Mouse (Mus musculus) left cerebral cortex, postnatal 4 days (tissue): ENCODE results near the gene Il12b. TPM values are rescaled to one million over a fixed set of nuclear protein-coding genes. Genes with fewer than 3 reads are reported as not detected.
A peak's percentile ranks its signal among the peaks of the same experiment; 100 is the strongest.
"Not testable (repeated sequence)": the region's sequence is repeated elsewhere in the genome, so short reads cannot be mapped to it uniquely, and the experiment has no call there.

ENCODE experiments used
- DNase-seq: peaks from one replicate; pipeline ENCODE4 v3.0.0-alpha.2; 2022
- intact Hi-C: fragments of 180-260 bp; cut with DNase I; formaldehyde crosslinking; loops from one replicate; pipeline ENCODE4 v1.15.1; 2025
- total RNA-seq, 2 experiments: library from RNA; stranded (reverse); gene quantifications; 2 replicates each; pipeline ENCODE4 v1.2.3; 2021

The Il12b gene
- total RNA-seq, 2 experiments from 2014 or later: not detected

DNA sequence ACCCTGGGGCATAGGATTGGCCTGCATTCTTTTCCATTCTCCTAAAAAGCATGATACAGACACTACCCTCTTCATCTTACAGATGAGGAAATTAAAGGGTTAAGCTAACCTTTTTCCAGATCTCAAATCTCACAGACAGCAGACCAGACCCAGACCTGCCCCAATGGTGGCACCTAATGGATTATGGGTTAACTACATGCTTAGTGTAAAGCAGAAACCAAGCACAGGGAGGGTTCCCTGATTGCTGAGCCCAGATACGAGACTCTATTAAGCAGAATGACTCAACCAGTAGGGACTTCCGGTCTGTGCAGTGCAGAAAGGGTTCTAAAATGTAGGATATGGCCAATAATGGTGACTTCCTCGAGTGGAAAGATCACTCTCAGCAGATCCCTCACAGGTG lies 10.6 kb downstream of the Il12b start:
- intact Hi-C loops: no loop called here
- DNase-seq: no peak

DNA sequence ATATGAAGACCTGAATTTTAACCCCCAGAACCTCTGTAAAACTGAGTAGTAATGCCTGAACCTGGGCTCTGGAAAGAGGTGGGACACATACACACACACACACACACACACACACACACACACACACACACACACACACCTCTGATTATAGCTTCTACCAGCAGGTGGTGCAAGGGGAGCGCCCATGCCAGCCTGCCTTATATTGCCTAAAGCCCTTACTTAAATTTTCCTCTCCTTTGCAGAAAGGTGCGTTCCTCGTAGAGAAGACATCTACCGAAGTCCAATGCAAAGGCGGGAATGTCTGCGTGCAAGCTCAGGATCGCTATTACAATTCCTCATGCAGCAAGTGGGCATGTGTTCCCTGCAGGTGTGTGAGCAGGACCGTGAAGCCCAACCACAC lies 12.4 kb downstream of the Il12b start:
- intact Hi-C loops: no loop called here
- DNase-seq: no peak

- DNase-seq: no peak
- intact Hi-C loops: no loop called here
These were observed 13.5 kb downstream of the Il12b start for GRCm38 (mm10) chr11:44413371-44413770.

DNA sequence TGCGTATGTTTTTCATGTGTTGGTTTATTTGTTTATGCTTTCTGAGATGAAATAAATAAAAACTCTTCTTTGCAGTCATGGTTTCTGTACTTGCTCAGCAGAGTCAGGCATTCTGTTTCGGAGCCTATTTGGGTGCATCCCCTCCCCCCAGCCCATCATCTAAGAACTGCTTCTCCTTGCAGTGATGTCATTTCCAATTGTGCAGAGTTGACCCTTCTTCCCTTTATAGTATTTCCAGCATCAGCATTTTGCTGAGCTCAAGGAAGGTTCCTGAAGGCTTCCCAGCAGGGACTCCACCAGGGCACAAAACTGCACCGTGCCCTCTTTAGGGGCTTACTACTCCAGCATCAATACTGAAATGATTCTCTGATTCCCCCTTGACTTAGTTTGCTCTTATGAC lies 14.7 kb downstream of the Il12b start:
- DNase-seq: no peak
- intact Hi-C loops: no loop called here

- intact Hi-C loops: no loop called here
- DNase-seq: no peak
These were observed 17.5 kb downstream of the Il12b start for GRCm38 (mm10) chr11:44417403-44417802.

DNA sequence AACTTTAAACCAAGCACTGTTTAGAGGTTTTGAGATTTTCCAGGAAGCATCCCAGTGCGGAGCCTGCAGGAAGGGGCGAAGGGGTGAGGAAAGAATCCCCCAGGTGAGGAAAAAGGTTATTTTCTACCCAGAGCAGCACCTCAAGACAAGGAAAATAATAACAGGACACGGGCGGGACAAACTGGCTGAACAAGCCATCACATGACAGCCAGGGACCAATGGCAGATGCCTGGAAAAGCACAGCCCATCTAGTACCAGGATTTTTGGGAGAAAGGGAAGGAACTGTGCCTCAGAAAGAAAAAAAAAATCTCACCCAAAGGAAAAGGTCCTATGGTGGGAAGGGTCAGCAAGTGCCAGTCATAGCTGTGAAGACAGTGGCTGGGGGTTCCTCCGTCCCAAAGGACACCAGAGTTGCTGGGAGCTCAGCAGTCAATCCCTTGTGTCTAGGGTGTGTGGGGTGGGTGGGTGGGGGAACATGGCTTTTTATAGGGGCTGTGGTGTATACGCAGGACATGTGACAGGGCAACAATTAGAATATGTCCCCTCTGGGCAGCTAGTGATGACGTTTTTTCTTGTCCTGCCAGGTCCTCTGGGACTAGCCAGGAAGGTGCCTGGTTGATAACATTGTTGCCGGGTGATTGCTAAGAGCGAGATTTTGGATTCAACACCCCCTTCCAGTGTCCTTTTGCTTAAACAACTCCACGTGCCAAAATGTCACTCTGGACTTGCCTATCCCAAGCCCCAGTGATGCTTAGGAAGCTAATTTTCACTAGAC lies 22.7 kb downstream of the Il12b start:
- DNase-seq: no peak
- intact Hi-C loops: no loop called here

- DNase-seq: no peak
- intact Hi-C loops: no loop called here
These were observed 23.4 kb downstream of the Il12b start for GRCm38 (mm10) chr11:44423261-44423660.

GRCm38 (mm10) chr11:44423955-44424354 lies 24.1 kb downstream of the Il12b start:
- DNase-seq: no peak

DNA sequence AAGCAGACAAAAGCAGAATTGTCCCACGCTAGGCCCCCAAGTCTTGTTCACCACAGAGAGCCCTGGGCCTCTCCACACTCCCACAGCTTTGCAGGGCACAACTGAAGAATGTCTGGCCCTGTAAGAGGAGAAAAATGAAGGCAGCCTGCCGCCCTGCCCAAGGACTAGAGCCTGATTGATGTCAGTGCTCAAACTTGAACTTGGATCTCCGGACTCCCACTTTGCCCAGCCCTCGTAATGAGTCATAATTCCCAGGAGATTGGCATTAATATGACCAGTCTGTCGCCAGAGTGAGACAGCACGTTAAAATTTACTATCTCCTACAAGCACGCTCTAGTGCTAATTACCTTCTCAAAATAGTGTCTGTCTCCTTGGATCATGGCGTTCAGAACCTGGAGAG lies 25.1 kb downstream of the Il12b start:
- intact Hi-C loops: no loop called here
- DNase-seq: no peak

More at GRCm38 (mm10) chr11:44423955-44424354, 24.1 kb downstream of the Il12b start:
- intact Hi-C loops: no loop called here

GRCm38 (mm10) chr11:44425626-44426025 lies 25.8 kb downstream of the Il12b start:
- no peak for DNase-seq
- intact Hi-C loops: no loop called here

DNA sequence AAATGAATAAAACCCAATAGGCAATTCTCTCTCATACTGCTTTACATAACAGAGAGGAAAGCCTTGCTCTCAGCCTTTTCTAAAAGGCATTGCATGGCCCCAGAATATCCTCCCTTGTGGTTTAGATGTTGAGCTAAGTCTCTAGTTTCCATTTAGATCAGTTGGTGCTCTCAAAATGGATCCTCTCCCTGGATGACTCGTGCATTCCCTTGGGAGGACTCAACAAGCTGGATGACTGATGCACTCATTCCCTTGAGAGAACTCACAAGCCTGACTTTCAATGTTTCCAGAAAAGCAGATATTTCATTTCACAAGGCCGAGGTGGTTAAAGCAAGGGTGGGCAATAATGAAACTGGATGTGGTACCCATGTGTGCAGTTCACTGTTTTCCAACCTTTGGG lies 28.1 kb downstream of the Il12b start:
- intact Hi-C loops: no loop called here
- no peak for DNase-seq

DNA sequence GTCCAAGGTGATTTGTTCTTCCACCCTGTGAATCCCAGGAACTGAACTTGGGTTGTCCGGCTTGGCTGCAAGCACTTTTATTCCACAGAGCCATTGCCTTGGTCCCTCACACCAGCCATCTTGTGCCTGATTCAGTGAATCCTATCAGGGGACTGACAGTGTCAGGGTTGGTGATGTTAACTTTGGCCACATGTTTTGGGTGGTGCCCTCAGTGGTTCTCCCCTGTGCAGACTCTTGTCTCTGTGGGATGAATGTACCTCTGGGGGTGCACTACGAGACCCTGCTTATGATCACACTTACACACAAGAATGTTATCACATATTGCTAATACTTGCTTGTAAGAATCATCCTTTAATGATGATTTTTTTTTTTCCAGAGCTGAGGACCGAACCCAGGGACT lies 30.2 kb downstream of the Il12b start:
- intact Hi-C loops: no loop called here
- no peak for DNase-seq

DNA sequence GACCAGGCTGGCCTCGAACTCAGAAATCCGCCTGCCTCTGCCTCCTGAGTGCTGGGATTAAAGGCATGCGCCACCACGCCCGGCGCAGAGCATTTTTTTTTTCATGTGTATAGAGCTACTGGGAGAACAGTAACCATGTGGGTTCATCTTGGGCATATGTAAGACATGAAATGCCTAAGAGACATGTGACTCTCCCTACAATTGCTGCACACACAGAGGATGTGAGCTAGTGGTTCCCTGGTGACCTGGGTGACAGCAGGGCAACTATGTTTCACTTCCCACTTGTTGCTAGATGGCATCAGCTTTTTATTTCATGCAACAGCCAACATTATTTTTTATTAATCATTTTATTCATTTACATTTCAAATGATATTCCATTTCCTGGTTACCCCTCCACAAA lies 37.9 kb downstream of the Il12b start:
- no peak for DNase-seq
- intact Hi-C loops: no loop called here

DNA sequence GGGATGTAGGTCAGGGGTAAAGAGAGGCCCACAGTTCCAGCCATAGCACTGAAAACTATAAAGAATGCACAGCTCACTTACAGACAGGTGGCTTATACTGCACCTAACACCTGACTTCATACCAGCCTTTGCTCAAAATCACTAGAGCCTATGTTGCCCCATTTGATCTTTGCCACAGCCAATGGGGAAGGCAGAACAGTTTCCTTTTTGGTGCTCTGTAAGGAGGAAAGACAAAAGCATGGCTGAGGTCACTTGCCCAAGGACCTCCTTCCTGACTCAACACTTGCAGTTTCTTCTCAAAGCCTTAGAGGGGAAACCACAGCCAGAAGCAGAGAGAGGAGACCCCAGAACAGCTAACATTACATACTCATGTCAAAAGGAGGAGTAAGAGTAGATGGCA lies 51.2 kb downstream of the Il12b start:
- intact Hi-C loops: loop anchor here (10.0 kb wide), 1 partner anchor 686 kb away; no protein-coding TSS in a partner anchor
- DNase-seq: no peak

DNA sequence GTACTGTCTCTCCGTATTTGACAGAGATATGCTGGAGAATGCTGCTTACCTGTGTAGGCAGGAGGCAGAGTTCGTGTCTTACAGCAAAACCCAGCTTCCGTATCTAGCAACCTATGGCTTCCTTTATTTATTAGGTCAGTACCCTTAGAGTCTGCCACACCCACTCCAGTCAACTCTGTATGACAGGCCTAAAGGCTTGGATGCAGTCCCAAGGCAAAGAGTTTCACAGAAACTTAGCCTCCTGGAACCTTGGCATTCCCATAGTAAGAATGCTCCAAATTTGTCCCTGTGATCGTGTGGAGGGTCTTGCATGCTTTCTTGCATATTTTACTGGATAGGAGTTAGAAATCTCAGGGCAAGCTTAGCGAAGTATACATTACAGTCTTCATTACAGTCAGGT lies 52.2 kb downstream of the Il12b start:
- intact Hi-C loops: loop anchor here (10.0 kb wide), 1 partner anchor 687 kb away; no protein-coding TSS in a partner anchor
- DNase-seq: not testable (repeated sequence)

DNA sequence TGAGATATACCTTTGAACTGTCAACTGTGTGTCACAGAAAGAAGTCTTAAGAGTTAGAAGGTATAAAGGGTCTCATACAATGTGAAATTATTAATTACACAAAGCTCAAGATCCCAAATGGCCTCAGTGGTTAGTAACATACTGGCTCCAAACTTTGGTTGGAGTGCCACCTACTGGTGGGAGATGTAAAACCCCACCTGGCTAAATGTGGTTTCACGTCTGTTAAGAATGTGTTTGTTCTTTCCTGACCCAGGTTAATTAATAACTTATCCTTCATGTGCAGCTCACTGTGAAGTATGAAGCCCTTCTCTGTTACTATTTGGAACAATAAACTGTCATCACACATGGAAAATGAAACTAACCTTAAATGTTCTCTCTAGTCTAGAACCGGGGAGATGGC lies 53.6 kb downstream of the Il12b start:
- intact Hi-C loops: loop anchor here (10.0 kb wide), 1 partner anchor 689 kb away; no protein-coding TSS in a partner anchor
- peak; percentile 59 for DNase-seq

GRCm38 (mm10) chr11:44461493-44461892 lies 61.6 kb downstream of the Il12b start:
- no peak for DNase-seq

More at GRCm38 (mm10) chr11:44461493-44461892, 61.6 kb downstream of the Il12b start:
- intact Hi-C loops: loop anchor here (10.0 kb wide), 1 partner anchor 127 kb away; no protein-coding TSS in a partner anchor

Other genes starting within 250 kb of the Il12b start
- 10 to 100 TPM; 34.9 to 37.9 TPM for gene Ublcp1, start 70.4 kb downstream of the Il12b start, total RNA-seq
- gene Rnf145, start 118.9 kb downstream of the Il12b start, total RNA-seq: 100 to 1,000 TPM in 1 of 2 experiments, 10 to 100 TPM in 1; 93.0 to 107 TPM
- 1 to 10 TPM; 5.9 to 6.7 TPM for gene Ebf1, start 217.3 kb downstream of the Il12b start, total RNA-seq